Mouse (Mus musculus): ENCODE data around the gene Mysm1. TPM values are rescaled to one million over a fixed set of nuclear protein-coding genes. Genes with fewer than 3 reads are reported as not detected.

Gene Mysm1
- polyA plus RNA-seq (2014; fragmentation: Illumina TruSeq; extraction: RNeasy Lipid Tissue Mini Kit (QIAGEN cat#74804); ENCODE audit: low read depth, low replicate concordance): 31.7 TPM

GRCm38 (mm10) chr4:94978590-94979499 lies at the start of gene Mysm1:
TSS of gene Mysm1 (minus strand) at chr4:94979100.

GRCm38 (mm10) chr4:94928743-94929142 lies 50.2 kb downstream of the Mysm1 start, which contains the start of gene Eqtn:
TSS of gene Eqtn (minus strand) at chr4:94928843.

Other genes with a start within 250 kb of the Mysm1 start
- 62.7 TPM for gene Tek, start 239.8 kb downstream of the Mysm1 start, polyA plus RNA-seq (2014; fragmentation: Illumina TruSeq; extraction: RNeasy Lipid Tissue Mini Kit (QIAGEN cat#74804); ENCODE audit: low read depth, low replicate concordance)
- gene Eqtn, start 50.3 kb downstream of the Mysm1 start, polyA plus RNA-seq (2014; fragmentation: Illumina TruSeq; extraction: RNeasy Lipid Tissue Mini Kit (QIAGEN cat#74804); ENCODE audit: low read depth, low replicate concordance): 0.58 TPM
- 57.0 TPM for gene Jun, start 73.1 kb upstream of the Mysm1 start, polyA plus RNA-seq (2014; fragmentation: Illumina TruSeq; extraction: RNeasy Lipid Tissue Mini Kit (QIAGEN cat#74804); ENCODE audit: low read depth, low replicate concordance)